Mouse (Mus musculus) CH12.LX (cell line): ENCODE measurements at regions not wholly inside any gene's neighbourhood (a gene's known extent, or its start where the extent isn't known, plus 50 kb on each side); places are given as distances from the start of the nearest gene placed in this dataset.

Experiments used
- DNase-seq: peaks from one replicate; pipeline ENCODE4 v3.0.0-alpha.2; 2013; ENCODE audit errors: extremely low read depth
- H3K27ac ChIP-seq: 2 replicates; pipeline ENCODE4 v1.5.1; 2012; ENCODE audit warnings: low read depth, mild to moderate bottlenecking, control low read depth, moderate library complexity; ENCODE audit not compliant: insufficient read depth
- H3K27me3 ChIP-seq: replicated peaks from 2 replicates; pipeline ENCODE3; 2012; ENCODE audit warnings: inconsistent platforms
- H3K36me3 ChIP-seq, 2 experiments: replicated peaks in 1 of 2; 2 replicates each; pipeline versions ENCODE3 to v1.6.1; 2012; ENCODE audit warnings: inconsistent platforms in 1 of 2, low read length in 1 of 2, mild to moderate bottlenecking in 1 of 2, mixed read lengths in 1 of 2, moderate library complexity in 1 of 2; ENCODE audit not compliant: control insufficient read depth in 1 of 2, insufficient read depth in 1 of 2
- H3K4me1 ChIP-seq, 2 experiments: 2 replicates each; pipeline ENCODE4 v1.6.1; 2012; ENCODE audit warnings: inconsistent platforms in 1 of 2, moderate library complexity in 1 of 2; ENCODE audit not compliant: insufficient read depth in 2 of 2, control insufficient read depth in 1 of 2
- H3K4me2 ChIP-seq: 2 replicates; pipeline ENCODE4 v1.6.1; 2012; ENCODE audit warnings: low read depth, mild to moderate bottlenecking, control low read depth; ENCODE audit not compliant: poor library complexity, insufficient read depth, severe bottlenecking
- H3K4me3 ChIP-seq, 3 experiments: fragments of 150-350 bp in 1 of 3; sonication (generic) in 1 of 3; replicated peaks in 1 of 3; 2 replicates each; pipeline versions ENCODE3 to v1.5.1; 2011 to 2012; ENCODE audit warnings: low read depth in 2 of 3, low read length in 2 of 3, mild to moderate bottlenecking in 2 of 3, moderate library complexity in 2 of 3, control low read depth in 1 of 3, improper control_type of control experiment in 1 of 3, inconsistent platforms in 1 of 3, mixed read lengths in 1 of 3; ENCODE audit not compliant: poor library complexity in 1 of 3
- H3K79me2 ChIP-seq: replicated peaks from 2 replicates; pipeline ENCODE4 v1.6.1; 2012; ENCODE audit warnings: mild to moderate bottlenecking, moderate library complexity; ENCODE audit not compliant: control insufficient read depth, poor library complexity, insufficient read depth, severe bottlenecking; ENCODE audit errors: extremely low read depth
- H3K9ac ChIP-seq: 2 replicates; pipeline ENCODE4 v1.6.1; 2012; ENCODE audit warnings: low read depth, mild to moderate bottlenecking, control low read depth, moderate library complexity; ENCODE audit not compliant: insufficient read depth
- H3K9me3 ChIP-seq: replicated peaks from 2 replicates; pipeline ENCODE3; 2012; ENCODE audit warnings: low read length, inconsistent platforms, mixed read lengths
- CHD1 ChIP-seq: IDR thresholded peaks from 2 replicates; pipeline ENCODE4 v1.6.1; 2012; ENCODE audit warnings: low read depth, low read length, improper control_type of control experiment, inconsistent platforms
- CTCF ChIP-seq, 2 experiments: IDR thresholded peaks in 1 of 2; conservative IDR thresholded peaks in 1 of 2; 2 replicates each; pipeline ENCODE4 v1.5.1; 2011 to 2012; ENCODE audit warnings: low read depth in 2 of 2, low read length in 2 of 2, improper control_type of control experiment in 1 of 2, inconsistent platforms in 1 of 2, mild to moderate bottlenecking in 1 of 2, moderate library complexity in 1 of 2
- E2F4 ChIP-seq: IDR thresholded peaks from 2 replicates; pipeline ENCODE4 v1.6.1; 2011; ENCODE audit warnings: low read depth, low read length, improper control_type of control experiment; ENCODE audit not compliant: insufficient replicate concordance
- GABPA ChIP-seq: IDR thresholded peaks from 2 replicates; pipeline ENCODE4 v1.6.1; 2012; ENCODE audit warnings: low read depth, low read length, improper control_type of control experiment, inconsistent platforms; ENCODE audit not compliant: insufficient replicate concordance
- IRF4 ChIP-seq: IDR thresholded peaks from 2 replicates; pipeline ENCODE4 v1.6.1; 2014; ENCODE audit warnings: low read depth, mild to moderate bottlenecking, inconsistent platforms, low read length, improper control_type of control experiment
- MAFK ChIP-seq: IDR thresholded peaks from 2 replicates; pipeline ENCODE4 v1.6.1; 2011; ENCODE audit warnings: low read length, improper control_type of control experiment; ENCODE audit not compliant: insufficient replicate concordance
- MAZ ChIP-seq: IDR thresholded peaks from 2 replicates; pipeline ENCODE4 v1.6.1; 2012; ENCODE audit warnings: low read depth, mild to moderate bottlenecking, inconsistent platforms, low read length, improper control_type of control experiment, moderate library complexity
- MXI1 ChIP-seq: IDR thresholded peaks from 2 replicates; pipeline ENCODE4 v1.6.1; 2011; ENCODE audit warnings: mild to moderate bottlenecking, low read depth, low read length, improper control_type of control experiment
- NELFE ChIP-seq: IDR thresholded peaks from 2 replicates; pipeline ENCODE4 v1.6.1; 2011; ENCODE audit warnings: low read depth, low read length, improper control_type of control experiment
- NRF1 ChIP-seq: IDR thresholded peaks from 2 replicates; pipeline ENCODE4 v1.6.1; 2014; ENCODE audit warnings: low read depth, mild to moderate bottlenecking, inconsistent platforms, low read length, improper control_type of control experiment, moderate library complexity
- POLR2AphosphoS2 ChIP-seq: IDR thresholded peaks from 2 replicates; pipeline ENCODE4 v1.6.1; 2011; ENCODE audit warnings: low read depth, low read length, improper control_type of control experiment
- SIN3A ChIP-seq: IDR thresholded peaks from 2 replicates; pipeline ENCODE4 v1.6.1; 2012; ENCODE audit warnings: low read length, improper control_type of control experiment, inconsistent platforms
- USF2 ChIP-seq: conservative IDR thresholded peaks from 2 replicates; pipeline ENCODE4 v1.6.1; 2011; ENCODE audit warnings: low read depth, low read length, improper control_type of control experiment
- ZKSCAN1 ChIP-seq: IDR thresholded peaks from 2 replicates; pipeline ENCODE4 v1.6.1; 2012; ENCODE audit warnings: low read depth, inconsistent platforms, low read length, improper control_type of control experiment, borderline replicate concordance
- ZMIZ1 ChIP-seq: IDR thresholded peaks from 2 replicates; pipeline ENCODE4 v1.6.1; 2012; ENCODE audit warnings: low read depth, mild to moderate bottlenecking, inconsistent platforms, low read length, improper control_type of control experiment
- dilution Hi-C: fragments of 300-500 bp; cut with MboI; formaldehyde crosslinking; loops from 2 replicates; pipeline ENCODE4 v1.14.3; 2020; ENCODE audit warnings: low sequenced_read_pairs; ENCODE audit not compliant: extremely low pct_unique_long_range_greater_than_20kb, extremely low pct_ligation_motif_present
- in situ Hi-C: fragments of 300-500 bp; cut with MboI; formaldehyde crosslinking; loops from 3 replicates; pipeline ENCODE4 v1.14.3; 2019; ENCODE audit warnings: low sequenced_read_pairs, low pct_ligation_motif_present, low pct_unique_long_range_greater_than_20kb, mixed read lengths

- Histone ChIP-seq H3K4me2 (no peak overlapping the region), H3K27ac (no peak overlapping the region), H3K4me3 (no peak overlapping the region), H3K27me3 (no peaks in the 10 kb centered on the region), H3K79me2 (no peaks in the 10 kb centered on the region), H3K9me3 (no peaks in the 10 kb centered on the region), H3K4me1 (no peaks in the 10 kb centered on the region), H3K9ac (no peak overlapping the region), H3K36me3 (no peaks in the 10 kb centered on the region)
- dilution Hi-C loops (no loop called here), in situ Hi-C loops (no loop called here)
- no peak for DNase-seq
- TF ChIP-seq MAFK (no peak), SIN3A (no peak), ZMIZ1 (no peak), ZKSCAN1 (no peak), USF2 (no peak), NRF1 (no peak)
Measured at GRCm38 (mm10) chr2:16838718-16839117, 482.6 kb downstream of the Plxdc2 start.

- Histone ChIP-seq H3K4me2 (no peak overlapping the region), H3K9me3 (no peaks in the 10 kb centered on the region), H3K9ac (no peak overlapping the region), H3K4me1 (no peaks in the 10 kb centered on the region), H3K27me3 (no peaks in the 10 kb centered on the region), H3K4me3 (no peak overlapping the region), H3K27ac (no peak overlapping the region), H3K36me3 (no peaks in the 10 kb centered on the region), H3K79me2 (no peaks in the 10 kb centered on the region)
- DNase-seq, result no peak
- in situ Hi-C loops, result no loop called here
- dilution Hi-C loops, result no loop called here
- TF ChIP-seq POLR2AphosphoS2 (no peak), NELFE (no peak), GABPA (no peak), IRF4 (no peak), CHD1 (no peak), NRF1 (no peak)
Measured at GRCm38 (mm10) chr2:16849916-16850315, 493.8 kb downstream of the Plxdc2 start.

GRCm38 (mm10) chr2:16860056-16860455, 504.0 kb downstream of the Plxdc2 start:
- Histone ChIP-seq H3K4me1 (no peaks in the 10 kb centered on the region), H3K27me3 (no peaks in the 10 kb centered on the region), H3K4me2 (no peak overlapping the region), H3K36me3 (no peaks in the 10 kb centered on the region), H3K9ac (no peak overlapping the region), H3K79me2 (no peaks in the 10 kb centered on the region), H3K27ac (no peak overlapping the region), H3K9me3 (no peaks in the 10 kb centered on the region), H3K4me3 (no peak overlapping the region)
- dilution Hi-C loops, result no loop called here
- no peak for TF ChIP-seq MXI1
- TF ChIP-seq E2F4, result no peak
- no peak for TF ChIP-seq CTCF (conservative IDR thresholded peaks at IDR 0.05 in 1 of 2, IDR thresholded peaks at IDR 0.05 in 1 of 2; ENCODE audit: low read depth in 2 of 2, low read length in 2 of 2)
- no peak for TF ChIP-seq CHD1
- no peak for TF ChIP-seq MAZ
- DNase-seq, result no peak
- in situ Hi-C loops, result no loop called here
